Mouse (Mus musculus) kidney, embryonic 14.5 days (tissue): ENCODE data around the gene Actr3b. TPM values are rescaled to one million over a fixed set of nuclear protein-coding genes. Genes with fewer than 3 reads are reported as not detected.
"Not testable (repeated sequence)": the region's sequence is repeated elsewhere in the genome, so short reads cannot be mapped to it uniquely, and the experiment has no call there.

Source experiments
- ATAC-seq: fragments of 200-750 bp; cut with Nextera tagmentation; 2 replicates; pipeline ENCODE4 v1.8.0; 2017; ENCODE audit warnings: moderate number of reproducible peaks, mild to moderate bottlenecking, moderate TSS enrichment, moderate library complexity; ENCODE audit not compliant: low FRiP score, low TSS enrichment
- H3K27ac ChIP-seq: fragments of 300-500 bp; sonication (generic); 2 replicates; pipeline ENCODE4 v1.5.1; 2014; ENCODE audit warnings: low read depth, mild to moderate bottlenecking, low read length, moderate library complexity, mixed read lengths
- H3K27me3 ChIP-seq: fragments of 300-500 bp; sonication (generic); 2 replicates; pipeline ENCODE4 v1.6.1; 2014; ENCODE audit warnings: mild to moderate bottlenecking, low read length; ENCODE audit not compliant: control insufficient read depth, insufficient read depth
- H3K36me3 ChIP-seq: fragments of 300-500 bp; sonication (generic); 2 replicates; pipeline ENCODE4 v1.6.1; 2014; ENCODE audit warnings: low read length, mixed read lengths; ENCODE audit not compliant: control insufficient read depth, insufficient read depth
- H3K4me1 ChIP-seq: fragments of 300-500 bp; sonication (generic); 2 replicates; pipeline ENCODE4 v1.6.1; 2014; ENCODE audit warnings: low read length, mixed read lengths; ENCODE audit not compliant: control insufficient read depth, insufficient read depth
- H3K4me2 ChIP-seq: fragments of 300-500 bp; sonication (generic); replicated peaks from 2 replicates; pipeline ENCODE4 v1.6.1; 2014; ENCODE audit warnings: low read depth, mild to moderate bottlenecking, low read length
- H3K4me3 ChIP-seq: fragments of 300-500 bp; sonication (generic); 2 replicates; pipeline ENCODE4 v1.5.1; 2014; ENCODE audit warnings: mild to moderate bottlenecking, low read length
- H3K9ac ChIP-seq: fragments of 300-500 bp; sonication (generic); 2 replicates; pipeline ENCODE4 v1.6.1; 2014; ENCODE audit warnings: low read depth, mild to moderate bottlenecking, low read length, moderate library complexity
- H3K9me3 ChIP-seq: fragments of 300-500 bp; sonication (generic); 2 replicates; pipeline ENCODE4 v1.6.1; 2016; ENCODE audit warnings: low read length; ENCODE audit not compliant: control insufficient read depth
- WGBS: fragments of 180-500 bp; shearing (Covaris S2); extraction: QIAGEN DNeasy Blood & Tissue Kit; methylation state at CpG from one replicate; pipeline ENCODE4 v1.1.7; 2014; 5-methylcytosine and 5-hydroxymethylcytosine counted together
- polyA plus RNA-seq: library from polyadenylated mRNA; unstranded; fragments of >200 nt; fragmentation: Nextera tagmentation; extraction: Ambion mirVana; gene quantifications from 2 replicates; pipeline ENCODE4 v1.2.1, GENCODE M21; 2014

Actr3b gene
- polyA plus RNA-seq, 1 experiment from 2014 or later, result 5.7 TPM

GRCm38 (mm10) chr5:25869880-25870279, 110.1 kb downstream of the Actr3b start:
- no peak overlapping the region for H3K4me3 ChIP-seq
- no peak overlapping the region for H3K27ac ChIP-seq
- ATAC-seq, result no peak
- H3K9ac ChIP-seq, result no peak overlapping the region
- H3K4me2 ChIP-seq, result no peak overlapping the region
- no peaks in the 10 kb centered on the region for H3K36me3 ChIP-seq
- WGBS, result 45% methylated on average over 8 of the region's 8 CpGs
- H3K9me3 ChIP-seq, result no peaks in the 10 kb centered on the region
- no peaks in the 10 kb centered on the region for H3K27me3 ChIP-seq
- H3K4me1 ChIP-seq, result no peaks in the 10 kb centered on the region

DNA sequence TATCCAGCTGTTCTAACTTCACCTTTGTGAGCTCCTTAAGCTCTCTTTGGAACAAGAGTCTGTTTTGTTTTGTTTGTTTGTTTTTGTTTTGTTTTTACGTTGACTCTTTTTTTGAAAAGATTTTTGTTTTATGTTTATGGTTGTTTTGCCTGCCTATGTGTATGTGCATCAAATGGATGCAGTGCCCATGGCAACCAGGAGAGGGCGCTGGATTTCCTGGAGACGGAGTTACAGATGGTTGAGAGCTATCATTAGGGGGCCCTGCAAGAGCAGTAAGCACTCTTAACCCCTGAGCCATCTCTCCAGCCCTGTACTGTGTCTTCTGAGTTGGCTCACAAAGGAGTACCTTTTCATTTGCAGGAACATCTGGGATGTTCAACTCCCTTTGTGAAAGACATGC, 110.8 kb downstream of the Actr3b start:
- Histone ChIP-seq H3K4me2 (no peak overlapping the region), H3K36me3 (no peaks in the 10 kb centered on the region), H3K9me3 (no peaks in the 10 kb centered on the region), H3K27ac (no peak overlapping the region), H3K4me1 (no peaks in the 10 kb centered on the region), H3K27me3 (no peaks in the 10 kb centered on the region), H3K9ac (no peak overlapping the region), H3K4me3 (no peak overlapping the region)
- no peak for ATAC-seq
- 63% methylated on average over 3 of the region's 3 CpGs for WGBS

DNA sequence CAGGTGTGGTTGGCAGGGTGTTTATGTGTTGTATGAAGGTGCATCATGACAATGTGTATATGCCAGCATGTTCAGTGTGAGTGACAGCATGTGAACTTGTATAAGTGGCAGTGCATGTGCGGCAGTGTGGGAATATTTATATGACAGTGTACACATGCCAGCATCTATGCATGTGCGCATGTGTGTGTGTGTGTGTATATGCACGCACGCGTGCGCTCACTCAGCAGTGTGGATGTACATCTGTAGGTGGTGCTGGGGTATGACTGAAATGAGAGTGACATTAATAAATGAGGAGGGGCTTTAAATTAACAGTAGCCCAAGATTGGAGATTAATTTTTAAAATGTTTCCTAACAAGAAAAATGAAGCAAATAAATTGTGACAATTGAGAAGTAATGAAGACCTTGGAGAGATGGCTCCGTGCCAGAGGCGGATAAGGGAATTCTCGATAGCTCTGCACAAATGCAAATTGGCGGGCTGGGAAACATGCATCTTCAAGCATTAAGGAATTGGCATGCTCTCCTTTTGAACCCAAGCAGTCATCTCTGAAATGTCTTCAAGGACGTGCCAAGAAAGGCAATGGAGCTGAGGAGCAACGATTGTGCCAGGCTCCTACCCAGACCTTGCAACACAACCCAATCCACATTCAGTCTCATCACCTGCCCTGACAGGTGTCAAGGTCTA, 111.7 kb downstream of the Actr3b start:
- Histone ChIP-seq H3K4me1 (no peaks in the 10 kb centered on the region), H3K4me2 (no peak overlapping the region), H3K9me3 (no peaks in the 10 kb centered on the region), H3K27ac (no peak overlapping the region), H3K27me3 (no peaks in the 10 kb centered on the region), H3K4me3 (no peak overlapping the region), H3K36me3 (no peaks in the 10 kb centered on the region), H3K9ac (no peak overlapping the region)
- no peak for ATAC-seq
- WGBS, result 89% methylated on average over 12 of the region's 12 CpGs

GRCm38 (mm10) chr5:25873046-25873445, 113.2 kb downstream of the Actr3b start:
- Histone ChIP-seq H3K9me3 (no peaks in the 10 kb centered on the region), H3K4me2 (no peak overlapping the region), H3K36me3 (no peaks in the 10 kb centered on the region), H3K4me3 (no peak overlapping the region), H3K27ac (no peak overlapping the region), H3K27me3 (no peaks in the 10 kb centered on the region), H3K4me1 (no peaks in the 10 kb centered on the region), H3K9ac (no peak overlapping the region)
- WGBS, result 63% methylated on average over 2 of the region's 2 CpGs
- ATAC-seq, result no peak

- not testable (repeated sequence) for H3K9me3 ChIP-seq, H3K27ac ChIP-seq, ATAC-seq, H3K4me3 ChIP-seq, H3K4me1 ChIP-seq, H3K4me2 ChIP-seq, H3K9ac ChIP-seq, H3K36me3 ChIP-seq, H3K27me3 ChIP-seq
These were observed 116.1 kb downstream of the Actr3b start for GRCm38 (mm10) chr5:25875927-25876326.

- ATAC-seq, result no peak
- no peak overlapping the region for H3K4me2 ChIP-seq
- no peaks in the 10 kb centered on the region for H3K9me3 ChIP-seq
- no peak overlapping the region for H3K4me3 ChIP-seq
- H3K27ac ChIP-seq, result no peak overlapping the region
- WGBS, result 69% methylated on average over 5 of the region's 5 CpGs
- H3K27me3 ChIP-seq, result no peaks in the 10 kb centered on the region
- no peaks in the 10 kb centered on the region for H3K4me1 ChIP-seq
- H3K9ac ChIP-seq, result no peak overlapping the region
- H3K36me3 ChIP-seq, result no peaks in the 10 kb centered on the region
These were observed 117.5 kb downstream of the Actr3b start for GRCm38 (mm10) chr5:25877281-25877680.

DNA sequence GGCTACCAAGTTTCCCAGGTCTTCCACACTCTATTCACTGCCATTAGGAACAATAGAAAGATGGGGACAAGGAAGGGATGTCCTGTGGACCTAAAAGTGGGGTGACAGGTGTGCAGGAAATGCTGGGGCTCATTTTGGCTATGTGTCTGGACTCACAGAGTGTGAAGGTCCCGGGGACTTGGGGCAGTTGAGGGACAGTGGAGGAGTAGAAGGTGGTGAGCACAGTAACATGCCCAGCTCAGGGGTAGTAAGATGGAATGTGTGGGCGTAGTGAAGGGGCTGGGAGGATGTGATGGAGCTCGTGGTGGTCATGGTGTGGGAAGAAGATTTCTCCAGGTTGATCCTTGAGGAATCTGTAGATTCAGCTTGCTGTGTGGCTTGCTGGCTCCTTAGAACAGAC, 118.2 kb downstream of the Actr3b start:
- Histone ChIP-seq H3K9me3 (no peaks in the 10 kb centered on the region), H3K9ac (no peak overlapping the region), H3K27ac (no peak overlapping the region), H3K4me3 (no peak overlapping the region), H3K36me3 (no peaks in the 10 kb centered on the region), H3K4me2 (no peak overlapping the region), H3K27me3 (no peaks in the 10 kb centered on the region), H3K4me1 (no peaks in the 10 kb centered on the region)
- 79% methylated on average over 3 of the region's 3 CpGs for whole genome bisulfite sequencing
- ATAC-seq, result no peak

GRCm38 (mm10) chr5:25886708-25887107, 126.9 kb downstream of the Actr3b start:
- peaks cover 5% of the 10 kb centered on the region; the same call in 1 of the 2 replicates for H3K9me3 ChIP-seq
- H3K36me3 ChIP-seq, result no peaks in the 10 kb centered on the region
- H3K4me3 ChIP-seq, result no peak overlapping the region
- 28% methylated on average over 3 of the region's 3 CpGs for WGBS
- H3K4me1 ChIP-seq, result no peaks in the 10 kb centered on the region
- H3K4me2 ChIP-seq, result no peak overlapping the region
- no peak overlapping the region for H3K27ac ChIP-seq
- H3K9ac ChIP-seq, result no peak overlapping the region
- no peaks in the 10 kb centered on the region for H3K27me3 ChIP-seq
- no peak for ATAC-seq

GRCm38 (mm10) chr5:25889746-25890382, 130.1 kb downstream of the Actr3b start:
- Histone ChIP-seq H3K4me2 (no peak overlapping the region), H3K27ac (no peak overlapping the region), H3K4me3 (no peak overlapping the region), H3K9me3 (peaks cover 3% of the 10 kb centered on the region; the same call in 1 of the 2 replicates), H3K4me1 (no peaks in the 10 kb centered on the region), H3K36me3 (no peaks in the 10 kb centered on the region), H3K27me3 (no peaks in the 10 kb centered on the region), H3K9ac (no peak overlapping the region)
- no peak for ATAC-seq
- WGBS, result 62% methylated on average over 3 of the region's 3 CpGs
